Mouse (Mus musculus): ENCODE results near the gene Auts2. TPM values are rescaled to one million over a fixed set of nuclear protein-coding genes. Genes with fewer than 3 reads are reported as not detected.

Gene Auts2
- polyA plus RNA-seq, 1 experiment from 2014 or later = 74.1 TPM

DNA sequence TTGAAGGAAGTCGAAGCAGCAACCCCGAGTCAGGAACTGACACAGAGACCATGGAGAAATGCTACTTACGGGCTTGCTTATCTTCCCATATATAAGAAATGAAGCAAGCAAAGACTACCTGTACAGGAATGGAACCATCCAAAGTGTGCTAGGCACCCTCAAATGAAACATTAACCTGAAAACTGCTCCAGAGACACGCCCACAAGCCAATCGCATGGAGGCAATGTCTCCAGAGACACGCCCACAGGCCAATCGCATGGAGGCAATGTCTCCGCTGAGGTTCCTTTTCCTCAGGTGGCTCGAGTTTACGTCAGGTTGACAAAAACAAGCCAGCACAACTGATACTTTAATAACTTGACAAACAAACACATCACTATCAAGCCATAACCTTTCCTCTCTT is 379.2 kb downstream of the Auts2 start:
- Histone ChIP-seq H3K4me3 (no peak overlapping the region), H3K4me1 (peaks cover 22% of the 10 kb centered on the region), H3K9ac (no peak overlapping the region), H3K36me3 (no peaks in the 10 kb centered on the region), H3K27ac (no peak overlapping the region), H3K27me3 (replicated peaks) (no peaks in the 10 kb centered on the region), H3K9me3 (no peaks in the 10 kb centered on the region), H3K4me2 (replicated peaks) (no peak overlapping the region)
- 79% methylated on average over 10 of the region's 10 CpGs for WGBS
- no peak for ATAC-seq (ENCODE audit: low FRiP score, low read depth)

DNA sequence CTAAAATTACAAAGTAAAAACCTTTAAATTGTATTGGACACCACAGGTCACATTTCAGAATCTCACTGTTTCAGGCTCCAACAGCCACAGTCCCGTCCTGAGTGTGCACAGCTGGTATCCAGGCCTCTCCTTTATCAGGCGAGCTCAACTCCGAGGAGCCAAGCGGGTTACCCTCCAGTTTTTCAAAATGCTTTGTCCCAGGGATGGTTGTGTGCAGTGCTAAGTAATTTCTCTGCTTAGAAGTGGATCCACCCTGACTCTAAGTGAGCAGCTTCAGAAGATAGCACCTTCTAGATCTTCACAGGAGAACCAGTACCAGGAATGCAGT is 381.0 kb downstream of the Auts2 start:
- WGBS = 34% methylated on average over 4 of the region's 4 CpGs
- Histone ChIP-seq H3K4me3 (no peak overlapping the region), H3K4me2 (replicated peaks) (no peak overlapping the region), H3K27me3 (replicated peaks) (no peaks in the 10 kb centered on the region), H3K9ac (no peak overlapping the region), H3K27ac (no peak overlapping the region), H3K9me3 (no peaks in the 10 kb centered on the region), H3K4me1 (peaks cover 22% of the 10 kb centered on the region), H3K36me3 (no peaks in the 10 kb centered on the region)
- ATAC-seq (ENCODE audit: low FRiP score, low read depth) = no peak

DNA sequence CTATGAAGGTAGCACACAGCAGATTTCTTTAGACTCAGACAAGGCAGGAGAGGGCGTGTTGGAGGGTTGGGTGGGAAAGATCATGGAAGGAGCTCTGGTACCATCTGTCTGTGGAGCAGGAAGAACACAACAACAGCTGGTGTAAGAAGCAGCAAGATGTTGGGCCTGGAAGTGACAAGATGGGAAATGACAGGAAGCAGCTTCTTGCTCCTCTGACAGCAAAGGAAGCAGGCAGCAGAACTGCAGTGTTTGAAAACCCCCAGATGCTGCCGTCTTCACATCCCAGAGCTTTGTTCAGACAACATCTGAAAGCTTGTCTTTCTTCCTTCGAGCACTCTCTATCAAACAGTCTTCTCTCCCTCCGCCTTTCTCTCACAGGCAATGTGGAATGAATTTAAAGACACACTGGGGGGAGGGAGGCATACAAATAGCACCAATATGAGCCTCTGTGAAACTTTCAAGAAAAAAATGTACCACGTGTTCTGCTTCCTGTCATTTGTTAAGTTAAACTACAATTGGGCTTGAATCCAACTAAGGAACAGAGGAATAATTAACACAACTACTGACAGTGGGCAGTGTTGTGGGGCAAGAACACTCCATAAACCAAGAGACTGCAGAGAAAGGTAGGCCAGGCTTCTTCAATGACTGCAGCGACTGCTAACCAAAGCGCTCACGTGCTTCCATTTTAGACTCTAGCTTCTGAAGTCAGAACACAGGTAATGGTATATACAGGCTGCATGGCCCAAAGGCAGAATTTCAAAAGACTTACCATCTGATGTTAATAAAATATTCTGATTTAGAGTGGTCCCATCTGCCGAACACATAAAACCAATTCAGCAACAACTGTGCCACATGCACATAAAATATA is 381.6 kb downstream of the Auts2 start:
- Histone ChIP-seq H3K4me2 (replicated peaks) (no peak overlapping the region), H3K9ac (no peak overlapping the region), H3K4me1 (peaks cover 22% of the 10 kb centered on the region), H3K27me3 (replicated peaks) (no peaks in the 10 kb centered on the region), H3K27ac (no peak overlapping the region), H3K9me3 (no peaks in the 10 kb centered on the region), H3K36me3 (no peaks in the 10 kb centered on the region), H3K4me3 (no peak overlapping the region)
- ATAC-seq (ENCODE audit: low FRiP score, low read depth) = no peak
- 45% methylated on average over 9 of the region's 9 CpGs for WGBS

DNA sequence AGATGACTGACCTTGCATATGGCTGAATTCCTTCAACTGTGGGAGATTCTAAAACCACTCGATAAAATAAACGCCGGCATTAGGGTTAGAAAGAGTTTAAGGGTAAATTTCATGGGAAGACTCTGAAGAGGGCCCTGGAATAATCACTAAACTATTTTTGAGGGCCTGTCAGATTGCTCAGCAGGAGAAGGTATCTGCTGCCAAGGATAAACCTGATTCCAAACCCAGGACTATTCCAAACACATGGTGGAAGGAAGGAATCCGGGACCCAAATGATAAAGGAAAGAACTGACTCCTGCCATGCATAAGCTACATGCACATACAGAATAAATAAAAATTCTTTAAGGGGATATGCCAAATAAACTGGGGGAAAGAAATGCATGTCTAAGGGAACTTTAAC is 399.0 kb downstream of the Auts2 start:
- Histone ChIP-seq H3K9ac (no peak overlapping the region), H3K4me3 (no peak overlapping the region), H3K27me3 (replicated peaks) (no peaks in the 10 kb centered on the region), H3K4me2 (replicated peaks) (no peak overlapping the region), H3K27ac (no peak overlapping the region), H3K36me3 (no peaks in the 10 kb centered on the region), H3K4me1 (peaks cover 4% of the 10 kb centered on the region; the same call in 1 of the 2 replicates), H3K9me3 (no peaks in the 10 kb centered on the region)
- WGBS = 93% methylated on average over 4 of the region's 4 CpGs
- no peak for ATAC-seq (ENCODE audit: low FRiP score, low read depth)

DNA sequence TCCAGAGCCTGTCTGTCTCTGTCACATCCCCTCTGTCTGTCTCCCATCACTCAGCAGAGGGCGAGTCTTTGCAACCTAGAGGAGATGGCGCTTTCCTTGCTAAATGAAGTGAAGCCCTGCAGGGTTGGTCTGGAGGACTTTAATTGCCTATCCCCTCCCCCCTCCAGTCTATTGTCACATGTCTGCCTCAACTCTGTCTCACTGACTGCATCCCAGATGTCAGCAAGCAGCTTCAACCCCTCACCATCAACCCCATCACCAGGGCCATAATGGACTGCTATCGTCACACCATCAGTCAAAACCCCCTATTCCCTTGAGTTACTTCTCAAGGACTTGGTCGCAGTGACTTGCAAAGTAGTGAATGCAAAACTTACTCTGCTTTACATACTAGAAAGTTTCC is 402.3 kb downstream of the Auts2 start:
- 48% methylated on average over 4 of the region's 4 CpGs for WGBS
- no peak overlapping the region for H3K27ac ChIP-seq
- ATAC-seq (ENCODE audit: low FRiP score, low read depth) = no peak
- H3K4me1 ChIP-seq = peaks cover 13% of the 10 kb centered on the region
- H3K36me3 ChIP-seq = no peaks in the 10 kb centered on the region
- no peak overlapping the region for H3K9ac ChIP-seq
- H3K4me2 ChIP-seq (replicated peaks) = no peak overlapping the region
- H3K27me3 ChIP-seq (replicated peaks) = no peaks in the 10 kb centered on the region
- no peak overlapping the region for H3K4me3 ChIP-seq
- no peaks in the 10 kb centered on the region for H3K9me3 ChIP-seq

DNA sequence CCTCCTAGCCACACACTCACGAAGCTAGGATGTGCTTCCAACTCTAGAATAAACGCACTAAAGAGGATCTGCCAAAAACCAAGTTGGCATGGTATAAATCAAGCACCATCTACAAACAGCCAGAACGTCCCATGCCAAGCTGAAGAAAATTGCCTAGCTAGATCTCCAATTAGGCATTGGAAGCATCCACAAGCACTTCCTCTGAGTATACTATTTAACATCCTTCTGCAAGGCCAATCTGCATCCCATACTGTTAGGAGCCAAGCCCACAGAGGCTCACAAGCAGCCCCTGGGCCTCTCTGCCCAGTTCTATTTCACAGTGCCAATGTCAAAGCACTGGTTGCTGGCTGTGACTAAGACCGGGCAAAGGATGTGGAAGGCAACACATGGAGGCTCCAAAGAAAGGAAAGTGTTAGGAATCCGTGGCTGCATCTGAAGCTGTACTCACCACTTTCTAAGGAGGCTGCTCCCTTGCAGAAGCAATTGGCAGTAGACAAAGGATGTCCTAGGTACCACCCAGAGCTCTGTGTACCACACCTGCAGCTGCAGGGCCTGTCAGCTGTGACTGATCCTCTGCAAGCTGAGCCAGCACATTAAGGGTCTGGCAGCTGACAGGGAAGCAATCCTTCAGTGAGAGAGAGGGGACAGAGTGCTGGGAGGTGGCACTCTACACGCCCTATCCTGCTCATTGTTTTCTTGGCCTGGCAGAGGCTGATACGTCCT is 407.0 kb downstream of the Auts2 start:
- Histone ChIP-seq H3K27ac (no peak overlapping the region), H3K4me2 (replicated peaks) (no peak overlapping the region), H3K27me3 (replicated peaks) (no peaks in the 10 kb centered on the region), H3K9me3 (no peaks in the 10 kb centered on the region), H3K9ac (no peak overlapping the region), H3K4me1 (peaks cover 15% of the 10 kb centered on the region), H3K36me3 (no peaks in the 10 kb centered on the region), H3K4me3 (no peak overlapping the region)
- ATAC-seq (ENCODE audit: low FRiP score, low read depth) = no peak
- WGBS = 55% methylated on average over 7 of the region's 7 CpGs

DNA sequence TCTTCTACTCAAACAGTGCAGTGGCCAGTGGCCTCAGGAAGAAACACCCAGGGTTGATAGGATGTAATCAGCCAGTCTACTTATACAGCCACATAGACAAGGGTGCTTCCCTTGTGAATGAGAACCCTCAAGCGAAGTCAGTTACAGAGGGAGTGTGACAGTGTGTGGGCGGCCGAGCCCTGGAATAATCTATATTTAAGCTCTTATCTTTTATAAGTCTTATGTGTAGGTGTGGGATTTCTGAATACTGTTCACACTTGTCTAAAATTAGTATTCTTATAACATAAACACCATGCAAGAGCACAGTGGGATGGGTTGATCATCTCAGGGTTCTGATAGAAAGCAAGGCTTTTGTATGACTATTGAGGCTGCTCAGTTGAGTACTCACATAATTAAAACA is 411.2 kb downstream of the Auts2 start:
- Histone ChIP-seq H3K27ac (no peak overlapping the region), H3K4me3 (no peak overlapping the region), H3K4me2 (replicated peaks) (no peak overlapping the region), H3K4me1 (peaks cover 20% of the 10 kb centered on the region), H3K9ac (no peak overlapping the region), H3K36me3 (no peaks in the 10 kb centered on the region), H3K9me3 (no peaks in the 10 kb centered on the region), H3K27me3 (replicated peaks) (no peaks in the 10 kb centered on the region)
- 97% methylated on average over 3 of the region's 3 CpGs for WGBS
- ATAC-seq (ENCODE audit: low FRiP score, low read depth) = no peak

DNA sequence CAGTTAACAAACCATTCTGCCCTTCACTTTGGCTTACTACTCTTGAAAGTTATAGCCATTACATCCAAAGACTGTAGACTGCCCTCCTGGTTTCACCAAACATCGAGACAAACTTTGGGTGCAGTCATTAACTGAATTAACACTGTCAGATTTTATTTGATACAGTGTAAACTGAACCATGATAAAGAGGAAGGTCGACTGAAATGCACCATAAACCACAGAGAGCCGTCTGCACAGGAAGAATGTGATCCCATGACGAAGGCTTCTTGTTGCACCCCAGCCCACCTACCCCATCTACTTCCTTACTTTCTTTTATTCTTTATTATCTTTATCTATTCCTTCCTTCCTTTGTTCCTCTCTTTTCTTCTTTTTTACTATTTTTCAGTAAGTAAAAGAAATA is 412.6 kb downstream of the Auts2 start:
- 42% methylated on average over 4 of the region's 4 CpGs for WGBS
- no peak overlapping the region for H3K9ac ChIP-seq
- H3K36me3 ChIP-seq = no peaks in the 10 kb centered on the region
- no peaks in the 10 kb centered on the region for H3K9me3 ChIP-seq
- ATAC-seq (ENCODE audit: low FRiP score, low read depth) = no peak
- no peaks in the 10 kb centered on the region for H3K27me3 ChIP-seq (replicated peaks)
- no peak overlapping the region for H3K4me2 ChIP-seq (replicated peaks)
- peaks cover 11% of the 10 kb centered on the region; the same call in 1 of the 2 replicates for H3K4me1 ChIP-seq
- no peak overlapping the region for H3K4me3 ChIP-seq
- H3K27ac ChIP-seq = no peak overlapping the region

DNA sequence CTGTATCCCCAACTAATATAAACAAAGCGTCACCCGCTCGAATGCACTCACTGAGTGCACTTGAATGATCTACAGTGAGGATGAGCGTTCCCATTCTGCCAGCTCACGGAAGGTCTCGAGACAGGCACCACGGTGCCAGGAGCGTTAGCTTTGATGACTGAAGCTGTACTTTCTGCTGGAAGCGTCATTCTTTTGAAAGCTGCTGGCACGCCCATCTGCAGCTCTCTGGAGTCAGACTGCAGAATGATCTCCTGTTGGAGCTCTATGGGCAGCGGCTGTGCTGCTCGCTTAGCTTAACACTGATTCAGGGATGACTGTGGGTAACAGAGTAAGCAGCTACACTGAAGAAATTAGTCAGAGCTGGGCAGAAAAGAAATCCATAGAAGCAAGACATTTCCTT is 416.5 kb downstream of the Auts2 start:
- Histone ChIP-seq H3K9me3 (no peaks in the 10 kb centered on the region), H3K27ac (no peak overlapping the region), H3K4me2 (replicated peaks) (no peak overlapping the region), H3K27me3 (replicated peaks) (no peaks in the 10 kb centered on the region), H3K4me1 (peaks cover 11% of the 10 kb centered on the region; the same call in 1 of the 2 replicates), H3K36me3 (no peaks in the 10 kb centered on the region), H3K4me3 (no peak overlapping the region), H3K9ac (no peak overlapping the region)
- 82% methylated on average over 12 of the region's 12 CpGs for WGBS
- ATAC-seq (ENCODE audit: low FRiP score, low read depth) = no peak

DNA sequence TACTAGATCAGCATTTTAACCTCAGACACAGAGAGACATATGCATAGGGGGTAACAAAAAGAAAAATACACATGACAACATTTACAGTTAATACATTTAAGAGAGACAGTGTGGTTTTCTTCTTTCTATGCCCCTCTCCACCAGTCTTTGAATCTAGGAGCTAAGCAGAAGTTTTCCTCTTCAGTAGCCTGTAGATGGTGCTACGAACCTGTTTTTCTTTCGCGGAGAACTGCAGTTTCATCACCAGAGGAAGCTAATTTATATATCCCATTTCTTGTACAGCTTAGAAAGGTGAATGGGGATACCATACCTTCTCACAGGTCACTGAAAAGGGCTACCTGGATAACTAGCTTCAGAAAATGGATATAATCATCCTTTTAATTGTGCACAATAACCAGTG is 427.5 kb downstream of the Auts2 start:
- ATAC-seq (ENCODE audit: low FRiP score, low read depth) = no peak
- Histone ChIP-seq H3K36me3 (no peaks in the 10 kb centered on the region), H3K9me3 (no peaks in the 10 kb centered on the region), H3K4me2 (replicated peaks) (no peak overlapping the region), H3K27me3 (replicated peaks) (no peaks in the 10 kb centered on the region), H3K4me3 (no peak overlapping the region), H3K4me1 (no peaks in the 10 kb centered on the region), H3K27ac (no peak overlapping the region), H3K9ac (no peak overlapping the region)
- 69% methylated on average over 3 of the region's 3 CpGs for WGBS

DNA sequence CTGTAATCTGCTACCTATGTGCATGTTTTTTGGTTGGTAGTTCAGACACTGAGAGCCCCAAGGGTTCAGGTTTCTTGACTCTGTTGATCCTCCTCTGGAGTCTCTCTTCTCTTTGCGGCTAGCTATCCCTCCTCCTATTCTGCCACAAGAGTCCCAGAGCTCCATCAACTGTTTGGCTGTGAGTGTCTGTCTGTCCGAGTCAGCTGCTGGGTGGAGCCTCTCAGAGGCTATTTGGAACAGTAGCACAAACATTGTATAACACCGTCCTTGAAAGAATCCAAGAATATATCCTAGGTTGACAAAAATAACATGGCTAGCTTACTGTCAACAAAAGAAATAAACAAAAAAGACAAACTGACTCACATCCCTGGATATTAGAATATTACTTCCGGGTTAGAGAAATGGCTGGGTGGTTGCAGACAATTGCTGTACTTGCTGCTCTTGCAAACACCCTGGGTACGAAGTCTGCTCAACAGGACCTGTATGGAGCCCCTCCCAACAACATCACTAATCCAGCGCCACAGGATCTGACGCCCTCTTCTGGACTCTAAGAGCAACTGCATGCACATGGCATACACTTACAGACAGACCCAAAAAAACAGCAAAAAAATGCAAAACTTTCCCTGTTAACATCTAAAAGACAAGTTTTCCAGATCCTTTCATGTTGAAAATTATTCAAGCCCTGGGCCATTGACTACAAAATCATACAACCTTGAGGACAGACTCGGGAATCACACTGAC is 428.4 kb downstream of the Auts2 start:
- no peaks in the 10 kb centered on the region for H3K4me1 ChIP-seq
- H3K4me2 ChIP-seq (replicated peaks) = no peak overlapping the region
- ATAC-seq (ENCODE audit: low FRiP score, low read depth) = no peak
- H3K36me3 ChIP-seq = no peaks in the 10 kb centered on the region
- no peaks in the 10 kb centered on the region for H3K27me3 ChIP-seq (replicated peaks)
- no peaks in the 10 kb centered on the region for H3K9me3 ChIP-seq
- WGBS = 72% methylated on average over 8 of the region's 8 CpGs
- H3K9ac ChIP-seq = no peak overlapping the region
- H3K4me3 ChIP-seq = no peak overlapping the region
- H3K27ac ChIP-seq = no peak overlapping the region

DNA sequence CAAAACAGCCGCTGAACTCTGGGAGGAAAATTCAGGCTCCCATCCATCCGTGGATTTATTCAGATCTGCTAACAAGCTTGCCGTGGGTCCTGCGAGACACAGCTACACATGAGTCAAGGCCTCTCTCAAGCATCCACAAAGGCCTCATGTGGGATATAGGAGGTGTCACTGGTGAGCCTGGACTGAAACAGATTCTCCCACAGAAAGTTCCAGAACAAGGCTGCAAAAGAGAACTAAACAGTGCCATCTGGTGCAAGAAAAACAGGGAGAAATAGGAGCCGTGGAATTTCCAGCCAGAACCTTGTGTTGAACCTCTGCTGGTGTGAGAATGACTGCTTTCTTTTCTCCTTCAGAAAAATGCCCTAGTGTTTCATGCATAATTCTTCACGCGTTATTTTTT is 429.7 kb downstream of the Auts2 start:
- Histone ChIP-seq H3K9me3 (no peaks in the 10 kb centered on the region), H3K27ac (no peak overlapping the region), H3K4me2 (replicated peaks) (no peak overlapping the region), H3K4me3 (no peak overlapping the region), H3K27me3 (replicated peaks) (no peaks in the 10 kb centered on the region), H3K36me3 (no peaks in the 10 kb centered on the region), H3K4me1 (no peaks in the 10 kb centered on the region), H3K9ac (no peak overlapping the region)
- no peak for ATAC-seq (ENCODE audit: low FRiP score, low read depth)
- 74% methylated on average over 7 of the region's 7 CpGs for WGBS

Measured in neural tube, embryonic 12.5 days (tissue).